Mouse (Mus musculus) C2C12 (cell line): Measurements from ENCODE around the gene Pigh. TPM values are rescaled to one million over a fixed set of nuclear protein-coding genes. Genes with fewer than 3 reads are reported as not detected.

Experiments
- H3K27me3 ChIP-seq: one replicate; pipeline ENCODE4 v1.6.1; 2011; ENCODE audit not compliant: control insufficient read depth, insufficient read depth, insufficient read length
- H3K36me3 ChIP-seq: one replicate; pipeline ENCODE4 v1.6.1; 2011; ENCODE audit not compliant: control insufficient read depth, insufficient read depth
- H3K4me3 ChIP-seq: one replicate; pipeline ENCODE4 v1.5.1; 2011; ENCODE audit warnings: mild to moderate bottlenecking, control low read depth; ENCODE audit not compliant: poor library complexity, insufficient read depth, severe bottlenecking
- H3K79me2 ChIP-seq: one replicate; pipeline ENCODE4 v1.6.1; 2011; ENCODE audit not compliant: control insufficient read depth, insufficient read depth
- H3K79me3 ChIP-seq: one replicate; pipeline ENCODE4 v1.6.1; 2011; ENCODE audit warnings: low read depth, control low read depth
- H3ac ChIP-seq: one replicate; pipeline ENCODE3; 2011; ENCODE audit warnings: low read depth; ENCODE audit not compliant: control insufficient read depth, insufficient read length
- CEBPB ChIP-seq: IDR thresholded peaks from one replicate; pipeline ENCODE4 v1.6.1; 2011; ENCODE audit warnings: low read depth, mild to moderate bottlenecking, control low read depth, moderate library complexity
- CTCF ChIP-seq: IDR thresholded peaks from one replicate; pipeline ENCODE4 v1.5.1; 2011; ENCODE audit not compliant: control insufficient read depth, insufficient read depth, insufficient read length
- FOSL1 ChIP-seq: IDR thresholded peaks from one replicate; pipeline ENCODE4 v1.8.0; 2011; ENCODE audit warnings: mild to moderate bottlenecking, low read length; ENCODE audit not compliant: poor library complexity, insufficient read depth, severe bottlenecking
- MAX ChIP-seq: IDR thresholded peaks from one replicate; pipeline ENCODE4 v1.6.1; 2011; ENCODE audit warnings: mild to moderate bottlenecking, control low read depth
- MYOD1 ChIP-seq: IDR thresholded peaks from one replicate; pipeline ENCODE4 v1.6.1; 2011; ENCODE audit warnings: low read depth; ENCODE audit not compliant: control insufficient read depth, insufficient read length
- MYOG ChIP-seq: IDR thresholded peaks from one replicate; pipeline ENCODE4 v1.6.1; 2011; ENCODE audit not compliant: control insufficient read depth, insufficient read length; ENCODE audit errors: extremely low read depth
- USF1 ChIP-seq: IDR thresholded peaks from one replicate; pipeline ENCODE4 v1.6.1; 2011; ENCODE audit warnings: low read depth, mild to moderate bottlenecking, control low read depth, moderate library complexity
- polyA plus RNA-seq: library from polyadenylated mRNA; unstranded; fragments of >200 nt; fragmentation: generic; extraction: Trizol; gene quantifications from one replicate; pipeline ENCODE4 v1.2.1, GENCODE M21; 2012; ENCODE audit warnings: missing spikeins

Gene Pigh
- polyA plus RNA-seq, 1 experiment, result 2.7 TPM

GRCm38 (mm10) chr12:79049807-79050206, 39.6 kb downstream of the Pigh start:
- Histone ChIP-seq H3K27me3 (no peaks in the 10 kb centered on the region), H3K36me3 (no peaks in the 10 kb centered on the region), H3K79me2 (no peaks in the 10 kb centered on the region), H3ac (no peak overlapping the region), H3K79me3 (no peaks in the 10 kb centered on the region), H3K4me3 (no peak overlapping the region)
- TF ChIP-seq MAX, result no peak
- TF ChIP-seq CTCF, result no peak
- no peak for TF ChIP-seq MYOD1
- TF ChIP-seq USF1, result no peak
- no peak for TF ChIP-seq MYOG
- TF ChIP-seq CEBPB, result no peak
- no peak for TF ChIP-seq FOSL1

- no peaks in the 10 kb centered on the region for H3K79me3 ChIP-seq
- H3K36me3 ChIP-seq, result no peaks in the 10 kb centered on the region
- H3K79me2 ChIP-seq, result no peaks in the 10 kb centered on the region
- no peak overlapping the region for H3ac ChIP-seq
- H3K4me3 ChIP-seq, result no peak overlapping the region
- no peaks in the 10 kb centered on the region for H3K27me3 ChIP-seq
- TF ChIP-seq FOSL1 (no peak), MYOG (no peak), USF1 (no peak), CEBPB (no peak), MAX (no peak), CTCF (no peak), MYOD1 (no peak)
Measured at GRCm38 (mm10) chr12:79048898-79049297, 40.6 kb downstream of the Pigh start.

GRCm38 (mm10) chr12:79047203-79047602, 42.2 kb downstream of the Pigh start:
- Histone ChIP-seq H3ac (no peak overlapping the region), H3K79me3 (no peaks in the 10 kb centered on the region), H3K36me3 (no peaks in the 10 kb centered on the region), H3K4me3 (no peak overlapping the region), H3K27me3 (no peaks in the 10 kb centered on the region), H3K79me2 (no peaks in the 10 kb centered on the region)
- no peak for TF ChIP-seq USF1
- no peak for TF ChIP-seq MYOG
- TF ChIP-seq FOSL1, result no peak
- TF ChIP-seq MAX, result no peak

GRCm38 (mm10) chr12:79046171-79046570, 43.3 kb downstream of the Pigh start:
- H3K4me3 ChIP-seq, result no peak overlapping the region

GRCm38 (mm10) chr12:79044668-79045067, 44.8 kb downstream of the Pigh start:
- Histone ChIP-seq H3K36me3 (no peaks in the 10 kb centered on the region), H3K79me2 (no peaks in the 10 kb centered on the region), H3K4me3 (no peak overlapping the region), H3ac (no peak overlapping the region), H3K79me3 (no peaks in the 10 kb centered on the region), H3K27me3 (no peaks in the 10 kb centered on the region)
- no peak for TF ChIP-seq MYOD1
- no peak for TF ChIP-seq CTCF
- no peak for TF ChIP-seq FOSL1
- no peak for TF ChIP-seq MAX
- no peak for TF ChIP-seq USF1
- TF ChIP-seq CEBPB, result no peak
- TF ChIP-seq MYOG, result no peak

More at GRCm38 (mm10) chr12:79046171-79046570, 43.3 kb downstream of the Pigh start:
- Histone ChIP-seq H3K79me2 (no peaks in the 10 kb centered on the region), H3K27me3 (no peaks in the 10 kb centered on the region), H3ac (no peak overlapping the region), H3K36me3 (no peaks in the 10 kb centered on the region), H3K79me3 (no peaks in the 10 kb centered on the region)
- no peak for TF ChIP-seq MAX
- TF ChIP-seq CEBPB, result no peak
- no peak for TF ChIP-seq FOSL1
- no peak for TF ChIP-seq MYOD1
- TF ChIP-seq MYOG, result no peak
- no peak for TF ChIP-seq CTCF
- TF ChIP-seq USF1, result no peak

- H3K79me2 ChIP-seq, result no peaks in the 10 kb centered on the region
- no peak overlapping the region for H3ac ChIP-seq
- no peaks in the 10 kb centered on the region for H3K79me3 ChIP-seq
- no peaks in the 10 kb centered on the region for H3K27me3 ChIP-seq
- H3K4me3 ChIP-seq, result no peak overlapping the region
- H3K36me3 ChIP-seq, result no peaks in the 10 kb centered on the region
- TF ChIP-seq CTCF (no peak), MYOG (no peak)
Measured at GRCm38 (mm10) chr12:79041436-79041835, 48.0 kb downstream of the Pigh start.
